Comparison of ENCODE assay signal across 9 mouse cellular contexts in the genomic region with DNA sequence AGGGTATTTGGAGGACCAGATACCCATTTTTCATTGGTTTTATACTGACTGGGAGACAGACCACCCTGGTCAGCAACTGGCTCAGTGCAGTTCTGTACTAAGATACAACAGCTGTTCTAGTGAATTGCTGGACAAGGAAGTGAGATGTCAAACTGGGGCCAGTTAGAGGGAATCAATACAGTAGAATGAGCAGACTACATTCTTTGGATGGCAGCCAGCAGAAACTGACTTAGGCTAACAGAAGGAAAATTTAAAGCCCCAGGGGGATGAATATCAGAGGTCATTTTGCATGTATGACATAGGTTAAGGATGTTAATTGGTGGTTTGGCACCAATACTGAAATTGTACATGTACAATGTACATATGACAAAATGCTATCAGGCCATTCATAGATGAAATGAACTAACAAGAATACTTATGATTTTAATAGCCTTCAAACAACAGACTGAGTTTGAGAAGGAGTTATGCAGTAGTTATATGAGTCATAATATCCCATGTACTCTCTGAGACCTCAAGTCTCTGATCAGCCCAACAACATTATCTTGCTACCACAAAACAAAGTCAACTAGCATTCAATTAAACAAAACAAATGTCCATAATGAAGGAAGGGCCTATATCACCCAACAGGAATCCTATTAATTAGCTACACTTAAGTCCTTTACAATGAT.
DNase-seq lines count a peak whose midpoint lies in the region; ATAC-seq lines count a peak whose summit lies in the region.
"Had no signal": no experiment of that assay in that cellular context is flagged by ENCODE, and none has a peak within 500 bp of the region (broad histone marks: within the 10 kb centered on the region; RNA-seq: fewer than 3 reads in every experiment).

No protein-coding gene starts in this region.

- DNase-seq in heart, adult 8-10 months (ENCODE audit: low spot score) = peak; percentile 11
- no peak for DNase-seq in heart, adult 9 months (ENCODE audit: low spot score in 2 of 2)
- DNase-seq in midbrain, embryonic 14.5 days = peak; percentile 45
- DNase-seq in midbrain, embryonic 10.5 days (ENCODE audit: low spot score) = no peak
- no peak for DNase-seq in thymus, postnatal 4 days

- H3K4me1 ChIP-seq in midbrain, embryonic 14.5 days (ENCODE audit: control insufficient read depth, insufficient read depth, low read length) = no peaks in the 10 kb centered on the region
- no peaks in the 10 kb centered on the region for H3K4me1 ChIP-seq in midbrain, embryonic 10.5 days
- H3K4me1 ChIP-seq in kidney, embryonic 15.5 days = 0 out of 2 replicates have a peak, but pooled peaks cover 7% of the 10 kb centered on the region
- 0 out of 2 replicates have a peak, but pooled peaks cover 3% of the 10 kb centered on the region for H3K4me1 ChIP-seq in stomach, embryonic 16.5 days (ENCODE audit: control insufficient read depth, insufficient read depth, low read length)
- no peaks in the 10 kb centered on the region for H3K4me1 ChIP-seq in forebrain, embryonic 15.5 days

- no peak overlapping the region for H3K9ac ChIP-seq in midbrain, embryonic 14.5 days (replicated peaks; ENCODE audit: low read length)
- no peak overlapping the region for H3K9ac ChIP-seq in kidney, embryonic 15.5 days
- H3K9ac ChIP-seq in stomach, embryonic 16.5 days (ENCODE audit: low read length) = no peak overlapping the region
- H3K9ac ChIP-seq in forebrain, embryonic 15.5 days (replicated peaks) = no peak overlapping the region
- H3K9ac ChIP-seq: limb, embryonic 15.5 days had no signal

- H3K4me2 ChIP-seq in midbrain, embryonic 14.5 days (ENCODE audit: low read length) = no peak overlapping the region
- no peak overlapping the region for H3K4me2 ChIP-seq in kidney, embryonic 15.5 days
- no peak overlapping the region for H3K4me2 ChIP-seq in stomach, embryonic 16.5 days (ENCODE audit: low read depth, low read length)
- no peak overlapping the region for H3K4me2 ChIP-seq in forebrain, embryonic 15.5 days (replicated peaks)
- H3K4me2 ChIP-seq: limb, embryonic 15.5 days had no signal

- H3K9me3 ChIP-seq in midbrain, embryonic 14.5 days (ENCODE audit: control insufficient read depth, low read length) = no peaks in the 10 kb centered on the region
- no peaks in the 10 kb centered on the region for H3K9me3 ChIP-seq in midbrain, embryonic 10.5 days (replicated peaks)
- H3K9me3 ChIP-seq in kidney, embryonic 15.5 days (replicated peaks) = no peaks in the 10 kb centered on the region
- no peaks in the 10 kb centered on the region for H3K9me3 ChIP-seq in stomach, embryonic 16.5 days (replicated peaks; ENCODE audit: control insufficient read depth, low read length)
- no peaks in the 10 kb centered on the region for H3K9me3 ChIP-seq in forebrain, embryonic 15.5 days
- H3K9me3 ChIP-seq: limb, embryonic 15.5 days had no signal

- H3K27me3 ChIP-seq in midbrain, embryonic 14.5 days (ENCODE audit: control insufficient read depth, insufficient read depth, low read length) = no peaks in the 10 kb centered on the region
- no peaks in the 10 kb centered on the region for H3K27me3 ChIP-seq in midbrain, embryonic 10.5 days (ENCODE audit: low read depth, poor library complexity, severe bottlenecking)
- H3K27me3 ChIP-seq in kidney, embryonic 15.5 days = no peaks in the 10 kb centered on the region
- no peaks in the 10 kb centered on the region for H3K27me3 ChIP-seq in stomach, embryonic 16.5 days (ENCODE audit: control insufficient read depth, insufficient read depth, low read length)
- H3K27me3 ChIP-seq in forebrain, embryonic 15.5 days = no peaks in the 10 kb centered on the region
- H3K27me3 ChIP-seq: limb, embryonic 15.5 days had no signal

- no peak for ATAC-seq in midbrain, embryonic 14.5 days (ENCODE audit: low FRiP score, low TSS enrichment)
- ATAC-seq in kidney, embryonic 15.5 days (replicated peaks; ENCODE audit: low FRiP score) = peak; percentile 87
- ATAC-seq in stomach, embryonic 16.5 days (ENCODE audit: insufficient read depth, low FRiP score) = peak; percentile 93
- no peak for ATAC-seq in forebrain, embryonic 15.5 days (replicated peaks)

- no peak overlapping the region for H3K27ac ChIP-seq in midbrain, embryonic 14.5 days (replicated peaks; ENCODE audit: low read depth, low read length)
- H3K27ac ChIP-seq in midbrain, embryonic 10.5 days (replicated peaks) = no peak overlapping the region
- H3K27ac ChIP-seq in kidney, embryonic 15.5 days = 0 out of 2 replicates have a peak overlapping the region, but pooled peaks have one; percentile 18
- H3K27ac ChIP-seq in stomach, embryonic 16.5 days (ENCODE audit: low read length) = no peak overlapping the region
- no peak overlapping the region for H3K27ac ChIP-seq in forebrain, embryonic 15.5 days (replicated peaks)
- H3K27ac ChIP-seq: limb, embryonic 15.5 days had no signal

- no peaks in the 10 kb centered on the region for H3K36me3 ChIP-seq in midbrain, embryonic 14.5 days (ENCODE audit: control insufficient read depth, insufficient read depth, low read length)
- H3K36me3 ChIP-seq in midbrain, embryonic 10.5 days = no peaks in the 10 kb centered on the region
- H3K36me3 ChIP-seq in kidney, embryonic 15.5 days = no peaks in the 10 kb centered on the region
- H3K36me3 ChIP-seq in stomach, embryonic 16.5 days (ENCODE audit: control insufficient read depth, insufficient read depth, low read length) = no peaks in the 10 kb centered on the region
- no peaks in the 10 kb centered on the region for H3K36me3 ChIP-seq in forebrain, embryonic 15.5 days
- H3K36me3 ChIP-seq: limb, embryonic 15.5 days had no signal

- H3K4me3 ChIP-seq in midbrain, embryonic 14.5 days (replicated peaks; ENCODE audit: low read depth, low read length) = no peak overlapping the region
- no peak overlapping the region for H3K4me3 ChIP-seq in midbrain, embryonic 10.5 days
- no peak overlapping the region for H3K4me3 ChIP-seq in kidney, embryonic 15.5 days (replicated peaks)
- no peak overlapping the region for H3K4me3 ChIP-seq in stomach, embryonic 16.5 days (replicated peaks; ENCODE audit: low read length)
- H3K4me3 ChIP-seq in forebrain, embryonic 15.5 days = no peak overlapping the region
- H3K4me3 ChIP-seq: limb, embryonic 15.5 days had no signal

Comparison
In these comparisons a context has a peak if more than half of its experiments do, and no peak if none do; other contexts are left out.
1. DNase-seq: peak in heart, adult 8-10 months (single experiment) and midbrain, embryonic 14.5 days (single experiment); none in heart, adult 9 months (0 of 2), midbrain, embryonic 10.5 days (single experiment) and thymus, postnatal 4 days (single experiment).
2. ATAC-seq: peak in kidney, embryonic 15.5 days (single experiment) and stomach, embryonic 16.5 days (single experiment); none in midbrain, embryonic 14.5 days (single experiment) and forebrain, embryonic 15.5 days (single experiment).